Mouse (Mus musculus) CD4-positive, CD25-positive, alpha-beta regulatory T cell, adult 2 months (primary cell): Measurements from ENCODE around the gene Hand2.

ENCODE experiments used
- DNase-seq: peaks from one replicate; pipeline ENCODE4 v3.0.0-alpha.2; 2012; ENCODE audit warnings: low read depth, low spot score

Hand2 gene

DNA sequence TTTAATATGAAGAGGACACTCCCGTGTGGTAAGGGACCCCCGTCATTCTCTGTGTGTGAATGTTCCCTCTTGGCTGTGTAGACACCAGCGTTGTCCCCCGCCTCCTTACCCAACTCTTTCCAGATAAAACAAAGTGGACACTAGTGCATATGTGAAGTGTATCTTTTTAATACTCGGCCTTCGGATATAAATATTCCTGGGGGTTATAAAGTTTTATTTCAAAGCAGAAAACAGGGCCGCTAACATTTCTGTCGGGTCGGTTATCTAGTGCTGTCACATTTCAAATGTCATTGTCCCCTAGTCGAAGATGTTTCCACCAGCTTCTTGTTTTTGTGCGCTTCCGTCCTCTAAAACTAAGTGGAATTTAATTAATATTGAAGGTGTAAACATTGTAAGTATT is 3.3 kb downstream of the Hand2 start:
- no peak for DNase-seq

DNA sequence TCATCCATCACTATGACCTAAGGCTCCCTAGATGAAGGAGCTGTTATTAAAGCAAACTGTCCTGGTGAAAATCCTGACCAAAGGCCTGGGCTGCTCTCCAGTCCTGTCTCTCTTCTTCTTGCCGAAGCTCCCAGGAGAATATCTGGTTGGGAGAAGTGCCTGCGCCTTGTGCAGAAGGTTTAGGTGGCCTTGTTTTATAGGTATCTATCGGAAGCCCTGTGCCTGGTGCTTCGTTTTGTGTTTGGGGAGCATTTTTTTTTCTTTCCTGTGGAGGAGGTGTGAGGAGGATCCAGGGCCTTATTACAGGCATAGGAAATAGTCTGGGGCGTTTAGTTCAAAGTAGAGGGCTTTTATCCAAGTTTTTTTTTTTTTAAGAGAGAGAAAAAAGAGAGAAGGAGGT is 3.9 kb downstream of the Hand2 start:
- DNase-seq: no peak

DNA sequence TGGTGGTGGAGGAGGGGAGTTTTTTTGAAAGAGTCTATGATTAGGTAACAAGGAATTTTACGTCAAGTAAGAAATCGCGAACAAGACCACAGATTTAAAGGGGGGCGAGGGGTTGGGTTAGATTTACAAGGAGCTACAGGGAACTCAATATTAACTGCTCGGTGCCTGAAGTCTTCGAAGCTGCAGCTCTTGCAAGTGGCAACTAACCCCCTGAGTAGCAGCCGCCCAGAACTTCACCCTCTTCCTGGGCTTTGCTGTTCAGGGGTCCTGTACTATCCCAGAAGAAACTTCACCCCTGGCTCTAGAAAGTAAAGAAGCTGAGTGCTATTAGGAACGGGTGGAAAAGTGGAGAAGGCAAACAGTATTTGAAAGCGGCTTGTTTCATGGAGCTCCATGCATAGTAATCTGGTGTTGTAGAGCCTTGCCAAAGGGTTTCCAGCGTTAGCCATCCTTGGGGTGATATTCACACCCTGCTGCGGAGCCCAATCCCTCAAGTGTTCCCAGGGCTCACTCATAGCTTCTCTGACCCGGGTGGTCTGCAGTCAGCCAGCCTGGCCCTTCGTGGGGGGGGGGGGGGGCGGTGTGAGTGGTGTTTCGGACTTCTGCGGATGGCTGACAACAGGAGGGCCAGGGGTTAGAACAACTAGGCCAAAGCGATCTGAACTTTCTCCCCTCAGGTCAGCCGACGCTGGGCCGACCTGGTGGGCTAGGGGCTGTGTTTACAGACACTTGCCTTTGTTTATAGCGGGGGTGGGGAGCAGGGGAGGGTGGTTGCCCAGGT is 4.5 kb downstream of the Hand2 start:
- DNase-seq: no peak

DNA sequence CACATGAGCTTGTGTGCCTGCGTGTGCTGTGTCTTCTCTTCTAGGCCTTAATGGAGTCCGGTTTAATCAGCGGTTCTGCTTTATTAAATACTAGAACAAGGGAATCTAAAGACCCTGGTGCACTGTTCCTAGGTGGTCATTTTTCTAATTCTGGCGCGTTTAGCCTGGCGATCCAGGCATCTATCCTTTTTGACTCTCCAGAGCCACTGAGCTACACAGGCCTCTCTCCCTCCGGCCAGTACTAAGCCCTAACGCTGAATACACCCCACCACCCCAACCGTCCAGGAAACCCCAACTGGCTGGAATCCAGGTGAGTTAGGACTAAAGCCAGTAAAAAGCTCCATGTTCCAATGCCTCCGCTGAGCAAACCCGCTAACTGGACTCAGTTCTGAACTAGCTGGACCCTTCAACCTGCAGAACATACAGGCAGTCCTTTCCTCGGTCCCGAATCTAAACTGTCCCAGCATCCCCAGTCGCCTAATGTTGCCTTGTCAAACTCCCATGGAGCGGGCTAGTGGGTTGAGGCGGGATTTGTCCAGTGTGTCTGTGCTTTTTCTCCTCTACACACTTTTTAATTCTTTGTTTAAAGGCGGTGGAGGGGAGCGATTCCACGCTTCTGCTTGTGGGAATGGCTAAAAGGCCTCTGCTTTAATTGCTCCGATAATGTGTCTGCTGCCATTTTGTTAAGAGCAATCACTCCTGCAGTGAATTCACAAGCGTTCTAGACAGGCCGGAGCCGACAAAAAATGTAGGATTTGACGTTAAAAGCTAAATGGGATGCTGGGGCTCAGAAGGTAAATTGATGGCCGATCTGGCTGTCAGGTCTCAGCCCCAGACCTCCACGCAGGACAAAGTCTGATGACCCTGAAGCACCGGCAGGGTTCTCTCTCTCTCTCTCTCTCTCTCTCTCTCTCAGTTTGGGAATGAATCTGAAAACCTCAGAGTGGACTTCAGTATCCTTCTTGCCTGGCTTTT is 5.6 kb downstream of the Hand2 start:
- DNase-seq: no peak

DNA sequence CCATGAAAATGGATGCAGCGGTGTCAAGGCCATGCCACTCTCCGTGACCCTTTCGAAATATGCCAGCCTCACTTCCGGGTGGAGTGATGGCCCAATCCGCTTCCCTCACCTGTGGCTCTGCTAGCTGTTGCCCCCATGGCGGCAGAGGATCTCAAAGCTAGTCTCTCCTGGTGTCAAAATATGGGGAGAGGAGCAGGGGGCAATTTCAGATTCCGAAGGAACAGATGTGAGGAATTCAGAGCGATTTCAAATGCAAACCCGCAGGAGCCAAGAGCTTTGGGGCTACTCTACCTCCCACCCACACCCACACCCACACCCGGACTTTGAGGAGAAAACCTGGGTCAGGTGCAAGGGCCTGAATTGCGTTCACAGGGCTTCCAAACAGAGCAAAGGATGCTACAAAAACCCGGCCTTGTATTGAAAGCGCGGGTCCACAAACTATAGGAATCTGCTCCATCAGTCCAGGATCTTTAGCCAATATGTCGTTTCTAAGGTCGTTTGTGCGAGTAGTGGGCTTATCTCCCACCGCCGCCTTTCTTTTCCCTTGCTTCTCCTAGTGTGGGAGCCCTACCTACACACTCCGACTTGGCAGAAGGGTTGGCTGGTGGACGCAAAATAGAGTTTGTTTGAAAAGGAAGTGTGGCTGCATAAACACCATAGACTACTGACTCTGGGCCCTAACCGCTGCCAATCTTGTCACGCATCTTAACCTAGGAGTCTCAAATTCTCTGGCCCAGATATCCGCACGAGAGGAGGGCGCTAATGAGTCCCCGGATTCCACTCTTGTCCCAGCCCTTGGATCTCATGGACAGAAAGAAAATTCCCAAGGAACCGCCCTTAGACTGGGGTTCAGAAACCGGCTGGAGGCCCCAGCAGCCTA is 6.7 kb downstream of the Hand2 start:
- DNase-seq: no peak

DNA sequence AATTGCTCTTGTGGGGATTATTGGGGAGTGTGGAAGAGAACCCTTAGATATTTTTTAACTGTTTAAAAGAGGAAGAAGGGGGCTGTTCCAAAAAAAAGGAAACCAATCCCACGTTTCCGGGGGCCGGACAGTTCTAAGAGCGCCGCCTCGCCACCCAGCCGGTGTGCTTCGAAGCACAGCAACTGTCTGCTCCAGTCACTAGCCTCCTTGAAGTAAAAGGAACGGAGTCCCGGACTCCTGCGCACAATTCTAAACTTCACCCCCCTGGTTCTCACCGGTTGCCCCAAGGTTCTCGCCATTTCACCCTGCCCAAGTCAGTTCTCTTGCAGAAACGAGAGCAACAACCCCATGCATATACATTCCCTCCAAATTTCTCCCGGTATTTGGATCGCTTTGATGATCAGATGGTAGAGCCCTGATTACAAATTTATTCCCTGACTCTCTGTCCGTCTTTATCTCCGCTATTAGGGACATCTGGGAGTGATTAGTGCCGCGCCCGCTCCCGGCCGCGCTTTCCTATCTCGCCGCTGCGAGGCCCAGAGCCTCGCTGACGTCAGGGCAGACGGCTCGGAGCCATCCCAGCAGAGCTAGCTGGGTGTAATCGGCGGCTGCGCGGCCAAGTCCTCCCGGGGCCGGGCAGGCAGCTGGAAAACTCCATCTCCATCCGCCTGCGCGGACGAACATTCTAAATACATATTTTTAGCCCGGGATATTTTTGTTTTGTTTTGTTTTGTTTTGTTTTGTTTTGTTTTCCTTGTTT is 7.6 kb downstream of the Hand2 start:
- DNase-seq: peak; percentile 12

DNA sequence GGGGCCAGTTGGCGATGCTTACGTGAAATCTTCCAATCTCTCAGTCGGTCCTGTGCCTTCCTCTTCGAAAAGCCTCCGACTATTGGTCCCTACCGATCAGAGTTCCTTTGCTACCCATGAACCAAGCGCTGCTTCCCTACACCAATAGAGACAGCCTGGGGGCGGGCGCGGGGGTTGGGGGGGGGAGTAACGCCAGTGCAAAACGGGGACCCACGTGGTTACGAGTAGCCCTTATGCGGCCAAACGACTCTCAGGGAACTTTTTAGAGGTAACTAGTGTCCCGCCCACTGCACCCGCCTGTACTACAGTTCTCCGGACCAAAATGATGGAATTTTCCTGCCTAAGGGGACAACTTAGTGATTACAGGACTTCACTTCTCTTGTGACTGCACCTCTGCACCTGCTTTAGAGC is 8.2 kb downstream of the Hand2 start:
- DNase-seq: no peak

DNA sequence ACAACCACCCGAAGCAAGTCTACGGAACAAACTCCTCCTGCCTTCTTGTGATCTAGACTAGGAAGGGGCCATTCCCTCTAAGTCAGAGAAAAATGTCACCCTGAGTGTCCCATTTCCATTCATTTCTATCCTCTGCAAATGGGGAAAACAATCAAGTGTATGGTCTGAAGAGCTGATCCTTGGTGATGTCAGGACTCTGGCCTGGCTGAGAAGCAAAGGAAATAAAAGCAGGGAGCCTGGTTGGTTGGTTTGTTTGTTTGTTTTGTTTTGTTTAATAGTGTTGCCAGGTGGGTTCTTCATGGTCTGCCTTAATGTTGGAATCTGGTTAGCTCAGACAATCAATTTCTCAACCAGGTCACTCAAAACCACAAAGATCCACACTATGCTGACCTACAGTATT is 9.3 kb downstream of the Hand2 start:
- no peak for DNase-seq

DNA sequence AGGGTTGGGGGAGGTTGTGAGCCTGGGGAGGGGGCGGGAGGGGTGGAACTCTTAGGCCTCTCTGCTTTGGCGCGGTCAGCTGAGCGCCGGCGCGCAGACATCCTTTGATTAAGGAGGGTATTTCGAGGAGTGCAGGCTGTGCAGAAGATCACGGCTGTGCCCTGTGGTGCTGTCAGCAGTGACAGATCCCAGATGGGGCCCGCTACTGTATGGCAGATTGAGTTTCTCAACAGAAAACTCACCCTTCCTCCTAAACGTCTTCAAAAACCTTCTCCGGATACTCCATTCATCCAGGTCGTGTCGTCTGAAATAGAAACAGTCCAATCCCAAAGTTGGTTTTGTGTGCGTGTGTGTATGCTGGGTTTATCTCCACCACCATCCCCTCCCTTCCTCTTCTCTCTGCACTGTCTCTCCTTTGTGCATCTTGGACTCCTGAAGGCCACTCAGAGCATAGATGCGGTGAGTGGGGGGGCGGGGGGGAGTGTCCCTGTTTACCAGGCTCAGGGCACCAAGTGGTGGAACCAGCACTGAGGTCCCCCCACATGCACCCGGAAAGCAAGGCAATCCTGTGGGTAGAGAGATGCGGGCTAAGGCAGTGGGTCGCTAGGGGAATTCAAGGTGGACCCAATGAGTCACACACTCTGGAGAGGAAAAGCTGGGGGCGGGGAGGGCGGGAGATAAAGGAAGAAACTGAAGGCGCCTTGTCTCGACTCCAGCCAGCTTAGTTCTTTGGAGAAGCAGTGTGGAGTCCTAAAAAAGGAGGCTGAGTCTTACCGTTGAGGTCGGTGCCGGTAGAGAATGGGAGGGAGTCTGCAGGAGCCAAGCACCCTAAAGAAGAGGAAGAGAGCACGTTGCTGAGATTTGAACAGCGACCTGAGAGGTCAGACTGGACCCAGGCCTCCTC is 11.2 kb downstream of the Hand2 start:
- DNase-seq: no peak

DNA sequence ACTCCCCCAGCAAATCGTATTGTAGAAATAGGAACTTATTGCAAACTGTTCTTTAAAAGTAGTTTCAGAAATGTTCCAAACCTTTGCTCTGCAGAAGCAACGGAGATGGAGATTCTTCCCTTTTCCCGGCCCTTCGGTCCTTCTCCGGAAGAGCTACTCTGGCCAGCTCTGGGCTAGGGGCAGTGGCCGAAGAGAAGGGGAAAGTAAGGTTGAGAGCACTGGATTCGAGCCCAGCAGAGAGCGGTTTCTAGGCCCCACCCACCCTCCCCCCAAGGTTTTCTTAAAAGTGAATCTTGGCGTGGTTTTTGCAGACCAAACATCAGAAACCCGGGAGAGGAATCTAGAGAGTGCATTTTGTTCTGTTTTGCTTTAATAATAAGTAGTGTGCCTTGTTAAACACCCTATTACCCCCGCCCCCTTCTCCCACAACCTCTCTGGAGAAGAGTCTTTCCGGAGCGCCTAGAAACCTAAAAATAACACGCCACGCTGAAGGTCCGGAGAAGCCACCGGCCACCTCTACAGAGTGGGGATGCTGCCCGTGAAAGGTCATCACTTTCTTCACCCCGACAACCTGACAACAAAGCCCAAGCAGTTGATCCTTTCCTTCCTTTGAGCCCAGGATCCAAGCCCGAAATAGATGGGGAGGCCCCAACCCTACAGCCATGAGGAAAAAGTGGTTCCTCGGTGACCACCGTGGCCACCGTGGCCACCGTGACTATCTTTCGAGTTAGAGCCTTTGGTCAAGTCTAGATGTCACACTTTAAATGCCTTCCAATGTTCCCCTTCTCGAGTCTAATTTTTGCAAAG is 12.1 kb downstream of the Hand2 start:
- no peak for DNase-seq

DNA sequence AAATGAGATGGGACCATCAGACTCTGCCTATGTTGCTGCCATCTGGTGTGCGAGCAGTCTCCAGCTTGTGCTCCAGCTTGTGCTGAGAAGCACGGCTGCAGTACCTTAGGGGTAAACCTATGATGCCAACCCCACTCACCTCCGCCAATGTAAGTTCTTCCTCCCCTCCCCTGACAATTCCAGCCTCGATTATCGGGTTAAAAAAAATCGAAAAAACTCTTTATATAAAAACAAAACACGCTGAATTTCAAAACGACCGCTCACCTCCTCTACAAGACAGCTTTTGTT is 12.6 kb downstream of the Hand2 start:
- no peak for DNase-seq

DNA sequence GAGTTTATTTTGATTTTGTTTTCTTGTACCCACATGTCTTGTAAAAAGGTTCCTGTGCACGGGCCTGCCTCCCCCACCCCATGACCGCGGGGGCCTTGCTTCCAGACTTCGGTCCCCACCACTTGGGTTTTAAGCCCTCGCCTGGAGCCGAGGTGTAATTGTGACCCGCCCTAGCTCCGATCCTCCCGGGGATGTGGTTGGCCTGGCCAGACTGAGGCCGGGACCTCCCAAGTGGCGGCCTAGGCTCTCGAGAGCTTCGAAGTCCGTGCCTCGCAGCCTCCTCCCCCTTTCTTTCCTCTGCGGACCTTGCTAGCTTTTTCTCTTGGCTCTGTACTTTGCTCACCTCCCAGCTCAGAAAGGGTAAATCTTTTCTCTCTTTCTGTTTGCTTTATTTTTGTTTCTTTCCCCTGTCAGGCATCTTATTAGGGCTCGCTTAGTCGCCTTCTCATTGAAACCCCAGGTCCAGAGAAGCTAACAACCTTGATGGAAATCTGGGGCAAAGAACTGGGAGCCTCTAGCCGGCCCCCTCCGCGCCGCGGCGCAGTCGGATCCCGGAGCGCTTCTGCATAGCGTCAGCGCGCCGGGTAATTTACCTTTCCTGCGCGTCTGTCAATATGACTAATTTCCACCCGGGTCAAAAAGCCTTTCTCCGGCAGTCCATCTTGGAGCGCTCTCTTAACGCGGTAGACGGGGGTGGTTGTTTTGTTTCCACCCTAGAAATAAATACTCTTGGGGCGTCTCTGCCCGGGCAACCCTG is 13.2 kb downstream of the Hand2 start:
- no peak for DNase-seq

DNA sequence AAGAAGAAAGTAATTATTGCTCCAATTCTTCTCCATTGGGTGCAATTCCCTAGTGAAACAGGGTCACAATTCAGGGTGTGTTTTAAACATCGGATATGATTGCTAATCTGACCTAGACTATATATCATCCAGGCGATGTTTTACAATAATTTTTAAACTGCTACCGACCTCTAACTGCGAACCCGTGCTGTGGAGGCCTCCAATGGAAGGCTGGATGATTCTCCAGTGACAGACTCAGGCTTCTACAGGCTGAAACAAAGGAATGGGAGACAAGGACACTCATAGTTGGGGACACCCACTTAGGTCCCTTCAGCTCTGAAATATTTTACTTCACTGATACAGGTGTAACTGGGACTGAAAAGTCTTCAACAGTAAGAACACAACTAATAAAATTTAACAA is 13.9 kb downstream of the Hand2 start:
- DNase-seq: no peak

DNA sequence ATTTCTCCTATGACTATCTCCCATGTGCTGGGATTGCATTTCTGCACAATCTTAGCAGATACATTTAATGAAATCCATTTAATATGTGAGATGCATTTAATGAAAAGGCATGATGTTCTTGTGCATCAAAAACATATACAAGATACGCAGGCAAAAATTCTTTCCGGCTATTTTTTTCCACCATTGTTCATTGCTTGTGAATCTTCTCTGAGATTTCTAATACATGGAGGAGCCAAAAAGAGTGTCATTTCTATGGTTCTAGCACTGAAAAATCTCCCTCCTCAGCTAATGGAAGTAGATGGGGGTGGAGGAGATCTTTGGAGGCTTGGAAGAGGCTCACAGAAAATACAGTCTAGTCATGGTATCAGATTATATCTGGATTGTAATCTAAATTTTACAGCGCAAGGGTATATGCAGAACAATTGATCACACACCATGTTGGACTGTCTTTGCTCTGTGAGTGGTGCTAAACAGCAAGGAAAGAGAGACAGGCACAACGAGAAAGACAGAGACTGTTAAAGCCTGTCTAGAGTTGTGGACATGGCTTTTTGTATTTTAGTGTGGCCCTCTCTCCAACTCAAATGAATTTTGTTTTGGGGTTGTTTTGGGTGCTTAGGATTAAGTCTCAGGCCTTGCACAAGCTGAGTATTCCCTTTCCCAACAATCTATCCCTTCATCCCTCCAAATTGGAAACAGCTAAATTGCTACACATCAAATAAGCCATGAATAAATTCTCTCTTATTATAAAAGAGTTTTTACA is 16.7 kb downstream of the Hand2 start:
- DNase-seq: no peak

DNA sequence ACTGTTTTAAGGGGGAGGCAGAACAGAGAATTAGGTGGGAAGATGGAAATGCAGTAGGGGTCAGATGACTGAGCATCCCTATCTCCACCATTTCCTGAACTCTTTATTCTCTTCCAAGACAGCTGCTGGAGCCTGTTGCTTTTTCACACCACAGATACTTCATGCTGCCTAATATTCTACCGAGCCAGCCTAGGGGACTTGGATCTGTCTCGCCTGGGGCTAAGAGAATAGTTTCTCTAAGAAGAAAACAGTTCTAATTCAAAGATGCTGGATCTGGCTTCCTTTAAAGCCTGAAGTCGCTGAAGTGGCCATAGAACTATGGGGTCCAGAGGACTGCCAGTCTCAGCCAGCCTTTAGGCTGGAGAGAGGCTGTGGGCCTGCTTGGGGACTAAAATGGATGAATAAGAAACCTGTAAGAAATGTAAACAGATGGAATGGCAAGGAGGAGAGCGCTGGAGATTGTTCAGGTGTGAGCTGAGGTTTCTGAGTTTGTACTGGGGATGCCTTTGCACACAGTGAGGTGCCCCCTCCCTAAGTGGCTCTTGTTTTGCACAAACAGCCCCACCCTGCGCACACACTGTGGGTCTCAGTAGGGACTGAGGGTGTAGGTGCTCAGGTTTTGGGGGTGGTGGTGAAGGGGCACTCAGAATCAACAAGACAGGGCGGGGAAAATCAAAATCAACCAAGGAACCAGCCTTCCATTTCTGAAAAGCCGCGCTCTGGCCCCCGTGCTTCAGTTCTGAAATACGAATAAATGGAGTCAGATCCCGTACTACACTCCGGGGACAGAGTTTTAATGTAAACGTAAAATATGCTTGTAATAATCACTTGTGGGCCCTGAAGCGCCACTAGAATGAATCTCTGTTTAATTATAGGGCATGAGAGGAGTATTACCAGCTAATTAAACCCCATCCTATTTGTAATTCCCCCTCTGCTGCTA is 19.2 kb downstream of the Hand2 start:
- DNase-seq: no peak

DNA sequence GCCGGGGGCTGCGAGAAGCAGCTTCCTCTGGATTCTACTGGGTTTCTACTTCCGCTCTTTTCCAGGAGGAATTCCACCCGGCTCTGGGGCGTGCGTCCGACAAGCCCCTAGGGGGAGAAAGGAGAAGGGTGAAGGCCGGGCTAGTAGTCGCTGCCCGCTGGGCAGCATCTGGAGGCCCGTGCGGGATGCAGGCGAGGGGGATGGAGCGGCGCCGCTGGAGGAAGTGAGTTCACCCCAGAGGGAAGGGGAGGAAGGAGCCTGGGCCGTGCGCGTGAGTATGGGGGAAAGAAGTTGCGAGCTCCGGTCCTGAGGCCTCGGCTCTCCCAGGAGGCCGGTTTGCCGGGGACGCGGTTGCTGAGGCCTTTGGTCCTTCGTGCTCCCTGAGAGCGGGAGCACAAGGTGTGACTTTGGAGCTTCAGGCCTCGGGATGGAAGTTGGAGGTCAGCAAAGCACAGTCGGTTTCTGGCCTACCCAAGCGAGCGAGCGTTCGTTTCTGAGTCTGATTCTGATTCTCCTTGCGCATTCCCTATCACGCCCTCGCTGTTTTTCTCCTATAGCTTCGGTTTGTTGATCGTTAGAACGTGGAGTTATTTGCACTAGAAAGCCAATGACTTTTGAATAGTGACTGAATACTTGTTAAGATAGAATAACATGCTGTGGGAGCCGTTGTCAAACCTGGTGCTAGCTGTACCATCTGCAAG is 20.2 kb downstream of the Hand2 start:
- no peak for DNase-seq
